Mouse (Mus musculus) right cerebral cortex, postnatal 4 days (tissue): Measurements from ENCODE around the gene Sox5.
A peak's percentile ranks its signal among the peaks of the same experiment; 100 is the strongest.
"Not testable (repeated sequence)": the region's sequence is repeated elsewhere in the genome, so short reads cannot be mapped to it uniquely, and the experiment has no call there.

Experiments used
- DNase-seq: peaks from one replicate; pipeline ENCODE4 v3.0.0-alpha.2; 2022

Sox5 gene

GRCm38 (mm10) chr6:144319717-144320116 is 462.1 kb downstream of the Sox5 start:
- DNase-seq: no peak

- DNase-seq: no peak
Measured at GRCm38 (mm10) chr6:144312781-144313754, 468.7 kb downstream of the Sox5 start.

- DNase-seq: no peak
Measured at GRCm38 (mm10) chr6:144312282-144312780, 469.4 kb downstream of the Sox5 start.

- no peak for DNase-seq
Measured at GRCm38 (mm10) chr6:144311754-144312153, 470.0 kb downstream of the Sox5 start.

GRCm38 (mm10) chr6:144309171-144309570 is 472.6 kb downstream of the Sox5 start:
- no peak for DNase-seq

GRCm38 (mm10) chr6:144307551-144308149 is 474.1 kb downstream of the Sox5 start:
- no peak for DNase-seq

GRCm38 (mm10) chr6:144302823-144303222 is 479.0 kb downstream of the Sox5 start:
- DNase-seq: no peak

GRCm38 (mm10) chr6:144301082-144301481 is 480.7 kb downstream of the Sox5 start:
- DNase-seq: no peak

GRCm38 (mm10) chr6:144299503-144299858 is 482.3 kb downstream of the Sox5 start:
- no peak for DNase-seq

- DNase-seq: no peak
Measured at GRCm38 (mm10) chr6:144298641-144299502, 482.9 kb downstream of the Sox5 start.

GRCm38 (mm10) chr6:144297846-144298245 is 483.9 kb downstream of the Sox5 start:
- DNase-seq: no peak

- no peak for DNase-seq
Measured at GRCm38 (mm10) chr6:144297131-144297530, 484.6 kb downstream of the Sox5 start.

GRCm38 (mm10) chr6:144291526-144291925 is 490.3 kb downstream of the Sox5 start:
- DNase-seq: no peak

- peak; percentile 26 for DNase-seq
Measured at GRCm38 (mm10) chr6:144286122-144286521, 495.7 kb downstream of the Sox5 start.

- DNase-seq: no peak
Measured at GRCm38 (mm10) chr6:144283191-144283590, 498.6 kb downstream of the Sox5 start.

GRCm38 (mm10) chr6:144282756-144283155 is 499.0 kb downstream of the Sox5 start:
- DNase-seq: peak; percentile 15

GRCm38 (mm10) chr6:144281661-144282060 is 500.1 kb downstream of the Sox5 start:
- DNase-seq: no peak

- DNase-seq: no peak
Measured at GRCm38 (mm10) chr6:144278505-144279053, 503.2 kb downstream of the Sox5 start.

GRCm38 (mm10) chr6:144273425-144273824 is 508.4 kb downstream of the Sox5 start:
- DNase-seq: not testable (repeated sequence)

GRCm38 (mm10) chr6:144271326-144271725 is 510.5 kb downstream of the Sox5 start:
- DNase-seq: no peak

- DNase-seq: no peak
Measured at GRCm38 (mm10) chr6:144270306-144270705, 511.5 kb downstream of the Sox5 start.

- DNase-seq: no peak
Measured at GRCm38 (mm10) chr6:144269666-144270065, 512.1 kb downstream of the Sox5 start.

GRCm38 (mm10) chr6:144265752-144266151 is 516.0 kb downstream of the Sox5 start:
- DNase-seq: no peak
